Mouse (Mus musculus): ENCODE measurements at regions not wholly inside any gene's neighbourhood (a gene's known extent, or its start where the extent isn't known, plus 50 kb on each side); places are given as distances from the start of the nearest gene placed in this dataset.
A peak's percentile ranks its signal among the peaks of the same experiment; 100 is the strongest.
"Not testable (repeated sequence)": the region's sequence is repeated elsewhere in the genome, so short reads cannot be mapped to it uniquely, and the experiment has no call there.

DNA sequence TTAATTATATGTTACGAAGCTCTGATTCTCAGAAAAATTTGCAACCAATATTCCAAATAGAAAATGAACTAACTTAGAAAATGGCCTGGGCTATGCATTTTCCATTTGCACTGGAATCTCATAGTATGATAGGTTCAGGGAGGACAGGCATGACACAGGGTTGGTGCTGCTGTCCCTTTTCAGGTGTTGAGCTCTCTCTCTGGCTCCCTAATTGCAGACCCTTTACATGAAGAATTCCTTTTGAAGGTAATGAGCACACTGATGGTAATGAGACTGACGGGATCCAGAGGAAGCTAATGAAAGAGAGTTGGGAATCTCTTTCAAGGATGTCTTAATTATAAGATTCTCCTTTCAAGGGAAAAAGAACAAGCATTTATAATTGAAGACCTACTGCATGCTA, 87.6 kb downstream of the Serpinb8 start:
- no peak for DNase-seq

DNA sequence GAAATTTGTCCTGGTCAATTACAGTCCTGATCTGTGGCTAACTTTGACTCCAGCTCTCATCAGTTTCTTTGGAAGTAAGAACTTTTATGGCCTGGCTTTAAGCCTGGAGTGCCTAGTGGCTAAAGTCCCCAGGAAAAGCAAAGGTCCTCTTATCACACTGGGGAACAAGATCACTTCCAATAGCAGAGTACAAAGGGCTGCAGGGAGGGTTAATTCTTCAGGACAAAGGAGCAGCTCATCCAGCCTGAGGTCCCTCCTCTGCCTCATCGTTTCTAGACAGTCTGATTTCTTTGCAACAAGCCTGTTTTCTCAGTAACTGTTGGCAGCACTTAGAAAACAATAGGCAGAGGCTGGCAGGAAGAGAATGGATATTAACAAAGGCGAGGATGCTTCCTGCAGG, 107.1 kb downstream of the Serpinb8 start:
- no peak for DNase-seq

DNA sequence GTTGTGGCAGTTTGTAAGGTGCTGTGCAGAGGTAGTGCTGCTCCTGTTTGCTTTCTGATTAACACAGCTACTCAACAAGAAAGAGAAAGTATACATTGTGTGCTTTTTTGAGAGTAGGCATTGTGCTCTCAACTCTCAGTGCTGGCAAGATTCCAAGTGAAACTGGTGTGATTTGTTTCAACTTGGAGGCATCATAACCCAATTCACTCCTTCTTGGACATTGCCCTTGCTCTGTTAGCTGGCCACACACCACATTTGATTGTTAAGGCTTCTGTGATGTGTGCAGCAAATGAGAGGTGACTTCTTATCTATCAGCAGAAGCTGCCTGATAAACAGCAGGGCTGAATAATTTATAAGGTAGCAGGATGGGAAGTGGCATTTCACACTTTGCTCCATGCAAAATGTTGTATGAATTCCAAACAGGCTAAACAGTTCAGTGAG, 116.3 kb downstream of the Serpinb8 start:
- DNase-seq, result no peak

DNA sequence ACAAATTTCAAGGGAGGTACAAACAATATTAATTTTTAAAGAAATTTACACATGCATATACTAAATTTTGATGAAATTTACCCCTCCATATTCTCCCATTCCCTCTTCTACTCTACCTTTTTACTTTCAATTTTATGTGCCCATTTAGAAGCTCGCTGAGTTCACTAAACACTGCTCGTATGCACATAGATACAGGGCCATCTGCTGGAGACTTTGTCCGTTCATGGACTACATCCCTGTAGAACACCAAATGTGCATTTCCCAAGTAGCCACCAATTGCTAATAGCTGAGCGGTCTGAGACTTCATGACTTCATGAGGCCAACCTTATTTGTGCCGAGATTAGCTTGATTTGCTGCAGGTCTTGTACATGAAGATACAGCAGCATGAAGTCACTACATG, 118.8 kb downstream of the Serpinb8 start:
- DNase-seq, result peak; percentile 15 to 38

DNA sequence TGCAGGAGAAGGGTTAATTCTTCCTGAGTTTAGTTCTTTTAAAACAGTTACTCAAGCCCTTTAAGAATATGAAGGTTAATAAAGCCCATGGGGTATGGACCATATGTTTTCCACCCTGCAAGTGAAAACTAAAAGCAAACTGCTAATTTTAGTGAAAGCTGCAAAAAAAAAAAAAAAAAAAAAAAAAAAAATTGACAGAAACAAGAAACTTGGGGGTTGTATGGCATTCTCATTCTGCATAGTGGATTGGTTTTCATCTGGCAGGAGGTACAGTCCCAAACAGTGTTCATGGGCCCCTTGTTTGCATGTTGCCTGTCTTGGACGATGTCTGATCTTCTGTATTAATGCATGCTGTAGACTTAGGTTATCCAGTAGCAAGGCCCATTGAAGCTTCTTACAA, 125.1 kb downstream of the Serpinb8 start:
- DNase-seq, result no peak

DNA sequence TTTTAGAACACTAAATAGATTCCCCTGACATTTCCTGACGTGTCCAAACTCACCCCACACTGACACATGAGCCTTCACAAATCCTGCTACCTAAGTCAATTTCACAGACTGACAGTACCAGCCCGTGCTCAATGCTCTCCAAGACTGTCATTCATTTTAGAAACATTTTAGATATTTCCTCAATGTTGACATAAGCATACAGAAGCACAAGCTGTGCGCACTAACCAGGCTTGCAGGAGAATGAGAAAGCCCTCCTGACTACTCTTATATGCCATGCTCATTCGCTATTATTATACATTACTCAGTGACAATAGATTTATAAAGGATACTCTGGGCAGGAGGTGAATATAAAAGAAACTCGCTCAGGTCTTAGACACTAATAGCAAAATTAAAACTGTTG, 129.5 kb downstream of the Serpinb8 start:
- no peak for DNase-seq

DNA sequence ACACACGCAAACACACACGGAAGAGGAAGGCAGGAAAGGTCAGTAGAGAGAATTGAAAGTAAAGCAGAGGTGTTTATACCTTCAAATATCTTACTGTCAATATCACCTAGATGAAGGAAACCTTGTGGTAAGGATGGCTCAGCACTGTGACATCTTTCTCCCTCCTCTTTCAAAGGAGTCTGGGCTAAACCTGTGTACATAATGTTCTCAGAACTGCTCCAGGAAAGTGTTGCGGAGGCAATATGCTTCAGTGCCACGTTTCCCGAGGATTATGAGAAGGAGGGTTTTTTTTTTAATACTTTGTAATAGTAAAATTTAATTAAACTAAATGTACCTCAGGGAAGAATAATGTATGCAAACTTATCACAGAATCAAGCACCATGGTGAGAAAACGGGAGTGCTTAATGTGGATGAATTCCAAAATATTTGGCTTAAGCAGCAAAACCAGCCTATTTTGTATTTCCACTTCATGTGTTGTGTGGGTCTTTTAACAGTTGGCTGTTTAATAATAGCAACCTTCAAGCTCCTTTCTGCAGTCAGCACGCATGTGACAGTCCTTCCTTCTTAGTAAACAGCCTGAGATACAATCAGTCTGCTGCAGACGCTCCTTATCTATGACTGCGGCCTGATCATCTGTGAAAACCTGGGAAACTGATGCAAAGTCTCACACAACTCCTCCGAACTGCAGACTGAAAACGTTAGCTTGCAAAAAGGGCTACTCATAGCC, 138.5 kb downstream of the Serpinb8 start:
- DNase-seq, result no peak

DNA sequence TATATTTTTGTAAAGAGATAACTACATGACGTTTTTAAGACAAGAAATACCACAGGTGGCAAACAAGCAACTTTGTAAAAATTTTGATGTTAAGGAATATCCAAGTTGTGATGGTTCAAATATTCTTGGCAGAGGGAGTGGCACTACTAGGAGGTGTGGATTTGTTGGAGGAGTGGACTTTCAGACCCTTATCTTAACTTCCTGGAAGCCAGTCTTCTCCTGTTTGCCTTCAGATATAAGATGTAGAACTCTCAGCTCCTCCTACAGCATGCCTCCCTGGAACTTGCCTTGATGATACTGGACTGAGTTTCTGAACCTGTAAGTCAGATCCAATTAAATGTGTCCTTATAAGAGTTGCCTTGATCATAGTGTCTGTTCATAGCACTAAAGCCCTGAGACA, 175.5 kb downstream of the Serpinb8 start:
- no peak for DNase-seq

DNA sequence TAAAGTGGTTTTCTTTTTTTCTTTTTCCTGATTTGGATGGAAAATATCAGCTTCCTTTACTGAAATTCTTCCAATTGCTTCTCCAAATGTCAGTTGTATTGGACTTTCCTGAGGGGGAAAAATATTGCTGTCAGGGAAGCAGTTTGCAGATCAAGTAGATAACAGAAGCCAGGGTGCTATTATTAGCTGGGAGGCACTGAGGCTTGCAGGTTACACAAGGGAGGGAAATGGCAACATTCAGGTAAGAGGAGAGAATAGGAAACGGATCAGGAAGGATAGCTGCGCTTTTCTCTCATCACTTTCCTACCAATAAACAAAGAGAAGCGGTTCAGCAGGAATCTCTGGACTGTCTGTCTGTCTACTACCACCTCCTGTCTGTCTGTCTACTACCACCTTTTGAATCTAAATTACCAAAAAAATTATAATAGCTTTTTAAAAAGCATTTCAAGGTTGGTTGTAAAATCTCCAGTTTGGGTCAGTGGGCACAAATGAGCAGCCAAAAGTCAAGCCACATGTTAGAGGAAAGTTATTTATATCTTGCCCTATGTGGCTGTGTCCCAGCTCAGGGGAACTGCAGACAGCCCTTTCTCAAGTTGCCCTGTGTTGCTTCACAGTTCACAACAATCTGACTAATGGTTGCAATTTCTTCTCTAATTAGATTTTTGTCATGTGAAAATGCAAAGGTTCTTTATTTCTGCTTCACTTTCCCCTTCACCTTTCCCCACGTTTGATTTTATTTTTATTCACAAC, 177.6 kb downstream of the Serpinb8 start:
- DNase-seq, result no peak

DNA sequence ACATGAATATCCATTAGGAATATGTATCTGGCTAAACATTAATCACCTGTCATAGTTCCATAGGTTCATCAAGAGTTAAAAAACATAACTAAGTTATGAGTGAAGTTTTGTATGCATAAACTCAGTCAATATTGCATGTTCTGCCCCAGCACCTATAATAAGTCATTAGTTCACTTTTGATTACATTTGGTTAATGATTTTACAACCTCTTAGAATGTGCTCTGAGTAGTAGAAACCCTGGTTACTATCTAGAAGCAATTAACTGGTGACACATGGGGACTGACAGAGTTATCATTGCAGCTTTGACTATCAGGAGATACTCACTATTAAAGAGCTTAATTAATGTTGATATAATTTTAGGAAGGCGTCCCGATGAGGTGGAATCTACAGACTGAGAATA, 183.2 kb downstream of the Serpinb8 start:
- DNase-seq, result no peak

DNA sequence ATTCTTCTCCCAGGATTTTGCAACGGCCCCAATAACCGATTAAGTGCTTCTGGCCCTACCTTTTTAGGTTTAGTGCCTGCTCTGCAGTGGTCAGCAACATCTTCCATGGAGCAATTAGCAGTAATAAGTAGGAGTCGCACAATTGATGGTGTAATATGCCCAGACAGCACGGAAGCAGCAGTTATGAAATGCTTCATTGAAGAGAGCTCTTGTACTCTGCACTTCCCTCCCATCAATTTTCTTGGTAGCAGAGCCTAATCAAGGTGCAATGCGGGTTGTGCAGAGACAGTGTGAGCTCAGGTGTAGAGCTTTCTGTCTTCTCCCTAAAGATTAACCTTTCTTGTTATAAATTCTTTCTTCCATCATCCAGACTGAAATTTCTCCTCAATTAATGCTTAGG, 193.3 kb downstream of the Serpinb8 start:
- no peak for DNase-seq

DNA sequence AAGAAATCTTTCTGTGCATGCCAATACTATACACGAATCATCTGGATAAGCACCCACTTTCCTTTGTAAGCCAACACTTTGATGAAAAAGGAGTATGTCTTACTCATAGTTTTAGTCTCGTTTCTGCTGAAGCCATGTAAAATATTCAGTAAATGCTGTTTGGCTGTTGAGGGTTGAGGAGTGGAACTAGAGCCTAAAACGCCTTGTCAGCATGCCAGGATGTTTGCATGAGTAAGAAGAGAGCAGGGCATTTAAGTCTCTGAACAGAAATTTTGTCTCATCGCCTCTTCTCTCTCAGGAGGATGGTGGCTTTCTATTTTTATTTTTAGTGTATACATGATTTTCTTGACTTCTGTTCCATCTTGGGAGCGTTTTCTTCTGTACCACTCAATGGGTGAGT, 216.0 kb downstream of the Serpinb8 start:
- no peak for DNase-seq

DNA sequence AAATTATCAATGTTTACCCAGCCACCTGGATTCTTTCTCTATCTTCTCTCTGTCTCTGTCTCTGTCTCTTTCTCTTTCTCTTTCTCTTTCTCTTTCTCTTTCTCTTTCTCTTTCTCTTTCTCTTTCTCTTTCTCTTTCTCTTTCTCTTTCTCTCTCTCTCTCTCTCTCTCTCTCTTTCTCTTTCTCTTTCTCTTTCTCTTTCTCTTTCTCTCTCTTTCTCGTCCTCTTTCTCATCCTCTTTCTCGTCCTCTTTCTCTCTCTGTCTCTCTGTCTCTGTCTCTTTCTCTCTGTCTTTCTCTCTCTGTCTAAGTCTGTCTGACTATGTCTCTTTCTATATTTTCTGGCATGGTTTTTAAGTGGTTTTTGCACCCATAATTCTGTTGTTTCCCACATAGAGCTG, 217.6 kb downstream of the Serpinb8 start:
- DNase-seq, result not testable (repeated sequence)

DNA sequence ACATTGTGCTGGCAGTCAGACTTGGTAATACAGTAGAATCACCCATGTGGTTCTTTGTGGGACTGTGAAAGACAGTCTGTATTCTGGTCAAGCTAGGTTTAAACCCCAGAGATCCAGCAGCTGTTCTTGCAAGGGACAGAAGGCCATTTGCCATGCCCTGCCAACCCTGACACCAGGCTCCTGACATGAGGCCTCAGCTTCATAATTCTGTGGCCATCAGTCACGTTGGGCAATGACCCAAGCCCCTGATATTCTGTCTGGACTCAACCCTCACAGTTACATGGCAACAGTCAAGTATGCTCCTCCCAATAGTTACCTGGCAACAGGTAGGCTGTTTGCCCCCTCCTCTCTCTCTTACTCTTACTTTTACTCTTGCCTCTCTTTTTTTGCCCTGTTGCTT, 221.3 kb downstream of the Serpinb8 start:
- DNase-seq, result no peak

DNA sequence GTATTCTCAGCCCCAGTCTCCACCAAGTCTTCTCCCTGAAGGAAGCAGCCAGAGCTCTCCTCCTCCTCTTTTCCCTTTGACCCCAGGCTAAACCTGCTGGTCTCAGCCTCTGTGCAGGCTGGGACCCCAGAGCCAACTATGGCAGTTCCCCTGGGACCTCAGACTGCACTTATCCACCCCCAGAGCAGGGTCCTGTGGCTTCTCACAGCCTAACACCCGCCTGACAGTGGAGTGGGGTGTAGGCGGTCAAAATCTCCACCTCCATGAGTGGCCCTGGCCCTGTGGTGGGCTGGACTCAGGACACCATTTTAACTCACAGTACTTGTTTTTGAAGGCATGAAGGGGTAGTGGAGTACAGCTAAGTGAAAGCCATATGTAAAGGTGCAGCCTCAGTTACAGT, 222.1 kb downstream of the Serpinb8 start:
- no peak for DNase-seq

DNA sequence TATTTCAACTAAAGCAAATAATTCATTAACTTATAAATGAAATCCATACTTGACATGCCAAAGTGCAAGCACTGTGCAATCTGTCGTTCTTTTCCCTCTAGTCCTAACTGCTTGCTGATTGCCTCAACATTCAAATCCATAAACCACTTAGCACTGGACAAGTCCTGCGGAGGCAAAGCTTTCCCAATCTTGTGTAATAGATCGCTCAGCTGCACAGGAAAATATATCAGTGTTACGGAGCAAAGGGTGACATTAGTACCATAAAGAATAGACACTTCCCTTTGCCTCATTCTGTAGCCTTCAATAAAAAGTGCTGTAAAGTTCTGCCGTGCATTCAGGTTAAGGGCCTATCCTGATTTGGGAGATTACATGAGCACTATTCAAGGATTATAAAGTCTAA, 248.1 kb downstream of the Serpinb8 start:
- no peak for DNase-seq

DNA sequence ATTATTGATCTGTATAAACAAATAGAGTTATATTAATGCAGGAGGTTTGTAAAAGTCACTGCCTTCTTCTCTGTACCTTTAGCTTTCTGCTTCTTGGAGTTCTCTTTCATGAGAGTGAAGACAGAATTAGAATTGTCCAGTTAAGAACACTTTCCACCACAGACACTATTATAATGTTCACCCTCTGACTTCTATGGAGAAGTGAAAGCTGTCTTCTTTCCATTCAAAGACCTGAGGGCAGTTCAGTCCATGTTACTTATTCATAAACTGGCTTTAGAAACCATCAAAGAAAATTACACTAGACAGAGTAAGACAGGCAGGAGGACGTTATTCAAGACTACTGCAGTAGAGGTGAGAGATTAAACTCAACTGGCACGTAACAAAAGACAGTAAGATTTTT, 262.6 kb downstream of the Serpinb8 start:
- no peak for DNase-seq

DNA sequence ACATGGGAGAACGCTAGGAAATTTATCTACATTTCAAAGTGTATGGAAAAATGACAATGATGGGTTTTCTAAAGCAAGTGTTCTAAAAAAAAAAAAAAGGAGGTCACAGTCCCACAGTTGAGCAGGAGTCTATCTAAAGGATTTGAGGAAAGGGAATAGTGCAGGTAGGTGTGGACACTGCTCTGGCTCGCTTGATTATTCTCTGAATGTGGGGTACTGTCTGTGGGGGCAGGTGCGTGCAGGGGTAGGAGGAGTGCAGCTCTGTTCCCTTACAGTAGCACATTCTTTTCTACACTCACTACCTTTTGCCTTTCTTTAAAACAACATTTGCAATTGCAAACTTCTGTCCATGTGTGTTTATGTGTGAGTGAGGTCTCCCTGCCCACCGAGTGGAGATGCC, 263.2 kb downstream of the Serpinb8 start:
- no peak for DNase-seq

DNA sequence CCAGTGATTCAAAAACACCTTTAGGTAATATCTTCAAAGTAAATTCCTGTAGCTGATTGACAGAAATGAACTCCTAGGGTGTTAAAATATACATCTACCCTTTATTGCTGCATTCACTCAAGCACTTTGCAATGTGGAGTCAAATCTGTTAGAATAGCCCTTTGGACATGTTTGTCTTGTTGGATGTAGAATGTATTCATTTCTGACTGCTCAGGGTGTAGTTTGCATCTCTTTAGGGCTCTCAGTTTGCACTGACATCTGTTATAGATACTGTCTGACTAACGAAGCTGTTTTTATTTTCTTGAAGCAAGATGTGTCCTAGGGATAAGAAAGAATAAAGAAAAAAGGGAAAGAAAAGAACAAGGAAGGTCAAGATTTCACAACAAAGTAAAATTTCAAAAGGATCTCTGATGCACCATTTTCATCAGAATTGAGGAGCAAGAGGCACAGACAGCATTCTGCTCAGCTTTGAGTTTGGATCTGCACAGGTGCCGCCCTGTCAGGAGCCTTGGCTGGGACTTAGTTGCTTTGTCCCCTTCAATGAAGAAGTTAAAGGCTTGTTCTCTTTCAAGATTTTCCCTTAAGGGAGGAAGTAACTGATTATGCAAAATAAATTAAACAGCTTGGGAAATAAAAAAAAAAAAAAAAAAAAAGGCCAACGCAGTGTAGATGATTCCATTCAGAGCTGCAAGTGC, 308.1 kb downstream of the Serpinb8 start:
- DNase-seq, result no peak

DNA sequence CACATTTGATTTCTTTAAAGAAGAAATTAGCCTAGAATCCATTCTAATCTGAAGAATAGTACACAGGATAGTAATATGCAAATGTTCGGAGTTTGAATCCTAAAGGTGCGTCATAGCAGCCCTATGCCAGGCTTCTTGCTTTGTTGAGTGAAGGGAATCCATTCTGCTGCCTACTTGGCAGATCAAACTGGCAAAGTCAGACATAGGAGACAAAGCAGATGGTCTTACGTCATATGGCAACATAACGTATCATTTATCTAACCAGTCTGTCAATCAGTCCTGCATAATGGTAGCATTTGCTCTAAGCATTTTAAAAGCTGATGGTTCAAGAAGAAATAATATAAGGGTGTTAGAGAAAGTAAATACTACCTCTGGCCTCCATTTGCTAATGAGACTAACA, 309.5 kb downstream of the Serpinb8 start:
- no peak for DNase-seq

DNA sequence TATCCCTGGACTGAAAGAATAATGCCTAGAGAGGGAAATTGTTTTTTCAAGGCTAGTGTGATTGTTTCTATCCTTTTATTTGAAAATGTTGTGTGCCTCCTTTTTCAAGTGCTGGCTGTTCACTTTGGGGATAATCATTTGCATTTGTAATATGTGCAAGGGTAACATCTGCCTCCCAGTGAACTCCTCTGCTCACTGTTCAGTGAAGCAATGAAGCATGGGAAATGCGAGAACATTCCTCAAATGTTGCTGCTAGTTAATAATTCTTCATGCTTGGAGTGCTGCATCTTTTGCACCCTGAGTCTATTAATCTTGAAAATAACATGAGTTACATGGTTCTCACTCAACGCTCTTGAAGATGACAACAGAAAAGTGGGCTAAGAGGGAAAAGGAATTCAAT, 310.6 kb downstream of the Serpinb8 start:
- DNase-seq, result peak; percentile 14 to 58

DNA sequence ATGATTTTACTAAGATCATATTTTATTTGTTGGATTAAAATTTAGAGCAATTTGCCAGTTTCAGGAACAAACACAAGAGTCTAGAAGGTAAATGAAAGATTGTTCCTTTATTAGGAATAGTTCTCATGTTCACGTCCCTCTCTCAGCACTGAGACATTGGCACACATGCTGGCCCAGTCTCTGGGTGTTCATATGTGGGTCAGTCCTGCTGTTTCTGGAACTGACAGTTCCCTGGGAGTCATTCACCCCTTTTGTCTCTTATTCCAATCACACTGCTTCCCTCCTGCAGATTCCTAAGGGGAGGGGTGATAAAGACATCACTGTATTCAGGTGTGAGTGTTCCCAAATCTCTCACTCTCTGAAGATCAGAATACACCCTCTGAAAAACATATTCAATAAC, 311.1 kb downstream of the Serpinb8 start:
- DNase-seq, result peak; percentile 13 to 26

DNA sequence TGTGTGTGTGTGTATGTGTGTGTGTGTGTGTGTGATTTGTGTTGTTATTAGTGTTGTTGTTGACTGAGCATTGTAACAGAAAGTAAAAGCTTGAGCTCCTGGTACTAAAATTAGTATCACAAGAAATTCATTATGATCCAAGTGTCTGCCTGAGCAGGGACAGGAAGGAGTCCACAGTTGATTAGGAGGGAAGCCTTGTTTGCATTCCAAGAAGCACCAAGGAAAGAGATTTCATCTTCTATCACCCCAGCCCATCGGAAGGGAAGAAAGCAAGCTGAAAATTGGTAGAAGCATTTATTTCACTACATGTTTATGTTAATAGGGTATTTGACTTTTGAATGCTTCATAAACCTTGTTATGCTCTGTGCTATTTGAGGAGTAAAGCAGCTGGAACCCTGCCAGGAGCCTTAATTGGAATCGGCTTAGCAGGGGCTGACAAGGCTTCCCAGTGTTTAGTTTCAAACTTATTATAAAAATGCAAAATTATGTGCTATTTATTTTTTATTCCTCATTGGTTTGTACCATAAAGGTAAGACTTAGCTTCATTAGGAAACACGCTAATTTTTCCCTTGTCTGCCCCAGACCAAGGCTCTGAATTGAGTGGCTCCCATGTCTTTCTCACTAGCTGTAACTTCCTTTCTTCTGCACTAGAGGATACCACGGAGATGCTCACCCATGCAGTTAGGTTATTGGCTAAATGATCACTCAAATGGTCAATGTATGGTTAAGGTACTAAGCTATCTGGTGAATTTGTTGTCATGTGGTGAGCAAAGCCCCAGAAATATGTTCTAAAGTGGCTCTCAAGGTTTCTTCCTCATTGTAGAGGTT, 318.6 kb downstream of the Serpinb8 start:
- peak; percentile 39 to 68 for DNase-seq

Data from kidney, postnatal 36 days (tissue).